Mouse (Mus musculus): ENCODE data around the gene Papolg.
A peak's percentile ranks its signal among the peaks of the same experiment; 100 is the strongest.
"Not testable (repeated sequence)": the region's sequence is repeated elsewhere in the genome, so short reads cannot be mapped to it uniquely, and the experiment has no call there.

The Papolg gene

DNA sequence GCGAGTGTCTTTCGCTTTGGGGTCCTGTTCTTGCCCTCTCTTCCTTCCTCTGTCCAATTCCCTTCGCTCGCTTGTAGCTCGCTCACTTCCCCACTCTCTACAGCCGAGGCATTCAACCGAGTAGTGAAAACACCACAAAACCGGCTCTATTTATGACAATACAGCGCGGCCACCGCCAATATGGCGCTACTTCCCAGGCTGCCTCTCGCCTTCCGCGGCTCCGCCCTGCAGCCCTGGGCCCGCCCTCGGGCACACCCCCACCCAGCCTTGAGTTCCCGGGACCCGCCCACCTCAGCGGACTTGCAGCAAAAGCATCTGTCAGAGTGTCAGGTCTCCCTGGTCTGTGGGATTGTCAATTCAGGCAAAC lies at the start of gene Papolg:
TSS of gene Papolg (minus strand) at position 194 of the 367 bp plus-strand sequence.
- DNase-seq: peak; percentile 82

DNA sequence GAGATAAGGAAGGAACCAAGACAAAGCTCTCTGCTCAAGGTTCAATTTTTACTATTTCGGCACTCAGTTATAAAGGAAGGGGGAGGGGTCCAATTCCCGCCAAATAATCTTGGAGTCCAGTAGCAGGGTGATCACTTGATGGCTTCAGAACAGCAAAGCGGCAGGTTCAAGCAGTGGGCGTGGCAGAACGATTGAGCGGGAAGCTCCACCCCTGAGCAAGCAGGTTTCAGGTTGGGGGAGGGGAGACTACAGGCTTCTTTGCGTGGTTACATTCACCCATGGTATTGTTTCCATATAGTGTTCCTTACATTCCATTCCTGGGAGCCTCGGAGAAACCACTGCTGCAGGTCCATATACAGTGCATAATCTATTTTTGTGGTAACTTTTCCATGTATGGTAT lies 33.1 kb upstream of the Papolg start:
- not testable (repeated sequence) for DNase-seq

DNA sequence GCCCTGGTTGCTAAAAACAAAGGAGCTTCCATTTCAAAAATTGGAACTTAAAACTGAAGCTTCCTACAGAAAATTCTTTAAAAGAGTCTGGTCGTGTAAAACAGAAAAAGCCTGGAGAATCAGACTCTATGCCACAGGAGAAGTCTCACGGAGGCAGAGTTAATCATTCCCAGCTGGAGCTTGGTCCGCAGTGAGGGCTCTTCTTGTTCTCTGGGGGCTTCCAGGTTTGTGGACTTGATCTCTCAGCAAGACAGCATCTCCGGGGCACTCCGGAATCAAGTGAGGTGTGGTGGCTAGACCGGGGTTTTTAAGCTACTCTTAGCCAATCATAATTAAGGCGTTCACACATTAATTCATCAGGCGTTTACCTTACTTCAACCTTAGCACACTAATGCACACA lies 32.6 kb upstream of the Papolg start:
- DNase-seq: no peak

DNA sequence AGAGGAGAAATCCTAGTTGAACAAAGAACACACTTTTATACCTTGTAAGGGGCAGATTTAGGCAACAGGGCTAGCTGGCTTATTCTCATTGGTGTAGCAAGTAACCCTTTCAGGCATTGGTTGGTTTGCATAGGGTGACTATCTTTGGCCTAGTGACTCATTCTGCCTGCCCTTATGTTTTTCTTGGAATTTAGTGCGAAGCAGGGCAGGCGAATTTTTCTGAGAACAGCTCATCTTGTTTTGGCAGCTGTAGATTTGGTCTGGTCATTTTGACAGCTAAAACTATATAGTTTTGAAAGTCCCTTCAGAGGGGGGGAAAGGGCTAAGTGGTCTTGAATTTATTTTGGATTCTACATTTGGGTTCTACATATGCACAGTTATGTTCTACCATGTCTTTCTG lies 18.8 kb upstream of the Papolg start:
- not testable (repeated sequence) for DNase-seq

DNA sequence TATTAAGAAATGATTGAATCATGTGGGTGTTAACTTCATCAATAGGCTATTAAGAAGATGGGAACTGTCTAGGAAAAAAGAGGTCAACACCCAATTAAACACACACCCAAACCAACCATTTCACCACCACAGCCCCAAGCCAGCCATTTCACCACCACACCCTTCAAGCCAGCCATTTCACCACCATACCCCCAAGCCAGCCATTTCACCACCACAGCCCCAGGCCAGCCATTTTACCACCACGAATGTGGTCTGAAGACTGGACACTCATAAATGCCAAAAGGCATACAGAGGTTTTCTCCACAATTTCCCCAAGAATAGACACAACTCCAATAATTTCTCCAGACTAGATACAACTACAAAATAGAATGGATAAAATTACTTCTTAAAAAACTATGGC lies 8.9 kb upstream of the Papolg start:
- no peak for DNase-seq

DNA sequence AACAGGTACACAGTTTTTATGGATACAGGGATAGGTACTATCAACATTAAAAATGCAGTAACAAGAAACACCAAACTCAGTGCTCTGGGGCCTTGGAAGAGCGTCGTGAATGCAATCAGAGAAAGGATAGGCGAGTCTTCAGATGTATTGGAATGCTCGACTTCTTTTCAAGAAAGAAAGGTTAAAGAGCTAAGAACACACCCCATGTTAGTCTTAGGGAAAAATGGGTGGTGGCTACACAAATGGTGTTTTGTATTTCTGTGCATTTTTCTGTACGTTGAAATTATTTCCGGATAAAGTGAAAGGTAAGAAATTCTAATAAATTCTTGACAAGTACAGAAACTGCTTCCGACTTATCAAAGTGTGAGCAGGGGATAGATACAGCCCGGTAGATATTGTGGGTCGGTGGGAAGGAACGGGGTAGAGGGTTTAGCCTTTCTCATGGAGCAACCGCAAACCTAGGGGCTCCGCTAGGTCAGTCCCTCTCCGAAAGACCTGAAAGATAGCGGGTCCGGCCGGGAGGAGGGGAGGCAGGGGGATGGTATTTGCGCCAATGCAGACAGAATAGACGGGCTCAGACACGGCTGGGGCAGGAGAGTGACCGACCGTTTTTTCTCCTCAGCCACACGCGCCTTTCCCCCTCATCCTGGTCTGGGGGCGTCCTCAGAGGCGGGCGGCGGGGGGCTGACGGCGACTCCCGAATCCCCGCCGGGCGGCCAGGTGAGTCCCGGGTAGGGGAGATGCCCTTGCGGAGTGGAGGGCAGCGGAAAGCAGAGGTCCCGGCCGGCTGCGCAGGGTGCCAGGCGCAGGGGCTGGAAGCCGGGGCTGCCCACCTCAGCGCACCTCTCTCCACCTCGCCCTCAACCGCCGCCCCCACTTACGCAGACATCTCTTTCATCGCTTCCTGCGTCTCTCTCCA lies 653 bp downstream of the Papolg start:
- no peak for DNase-seq

DNA sequence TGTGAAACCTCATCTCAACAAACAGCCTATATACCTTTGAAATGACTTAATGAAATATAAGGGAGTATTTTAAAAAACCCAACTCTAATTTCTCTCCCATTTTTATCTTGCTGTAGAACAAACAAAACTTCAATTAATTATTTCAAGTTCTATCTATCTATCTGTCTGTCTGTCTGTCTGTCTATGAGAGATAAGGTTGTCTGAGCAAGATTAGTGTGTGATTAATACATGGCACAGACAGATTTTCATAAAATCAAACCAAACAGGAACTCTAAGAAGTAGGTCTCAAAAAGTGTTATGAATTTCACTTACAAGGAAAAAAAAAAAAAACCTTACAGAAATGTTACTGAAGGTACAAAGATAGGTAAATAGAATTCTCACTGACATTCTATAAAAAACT lies 1.5 kb downstream of the Papolg start:
- DNase-seq: no peak

DNA sequence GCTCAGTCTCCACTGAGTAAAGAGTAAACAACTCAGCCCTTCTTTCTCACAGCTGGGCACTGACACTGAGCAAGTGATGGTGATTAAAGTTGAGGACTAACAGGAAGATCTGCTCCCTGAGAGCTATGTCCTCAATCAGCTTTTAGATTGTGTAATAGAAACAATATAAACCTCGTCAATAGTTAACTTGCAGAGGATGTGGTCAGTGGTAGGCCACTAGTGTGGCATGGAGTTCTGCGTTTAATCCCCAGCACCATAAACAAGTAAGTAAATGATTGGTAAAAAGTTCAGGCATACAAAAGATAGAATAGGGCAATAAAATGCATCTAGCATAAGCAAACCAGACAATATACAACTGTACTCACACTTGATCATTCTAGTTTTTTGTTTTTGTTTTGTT lies 30.7 kb downstream of the Papolg start:
- no peak for DNase-seq

DNA sequence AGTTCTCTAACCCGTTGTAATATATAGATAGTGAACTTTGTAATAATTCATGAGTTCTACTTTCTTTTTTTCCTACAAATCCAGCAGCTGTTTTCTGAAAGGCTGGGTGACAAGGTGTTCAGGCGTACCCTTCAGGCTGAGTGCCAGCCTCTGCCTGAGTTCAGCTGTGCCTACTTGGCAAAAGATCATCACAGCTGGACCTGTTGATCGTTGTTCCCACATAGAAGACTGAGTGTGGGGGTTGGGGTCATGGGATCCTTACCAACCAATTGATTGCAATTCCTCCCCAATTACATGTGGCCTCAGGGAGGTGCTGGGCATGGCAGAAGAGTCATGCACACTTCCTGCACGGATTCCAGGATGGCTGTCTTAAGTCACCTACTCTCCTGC lies 38.3 kb downstream of the Papolg start:
- DNase-seq: no peak

DNA sequence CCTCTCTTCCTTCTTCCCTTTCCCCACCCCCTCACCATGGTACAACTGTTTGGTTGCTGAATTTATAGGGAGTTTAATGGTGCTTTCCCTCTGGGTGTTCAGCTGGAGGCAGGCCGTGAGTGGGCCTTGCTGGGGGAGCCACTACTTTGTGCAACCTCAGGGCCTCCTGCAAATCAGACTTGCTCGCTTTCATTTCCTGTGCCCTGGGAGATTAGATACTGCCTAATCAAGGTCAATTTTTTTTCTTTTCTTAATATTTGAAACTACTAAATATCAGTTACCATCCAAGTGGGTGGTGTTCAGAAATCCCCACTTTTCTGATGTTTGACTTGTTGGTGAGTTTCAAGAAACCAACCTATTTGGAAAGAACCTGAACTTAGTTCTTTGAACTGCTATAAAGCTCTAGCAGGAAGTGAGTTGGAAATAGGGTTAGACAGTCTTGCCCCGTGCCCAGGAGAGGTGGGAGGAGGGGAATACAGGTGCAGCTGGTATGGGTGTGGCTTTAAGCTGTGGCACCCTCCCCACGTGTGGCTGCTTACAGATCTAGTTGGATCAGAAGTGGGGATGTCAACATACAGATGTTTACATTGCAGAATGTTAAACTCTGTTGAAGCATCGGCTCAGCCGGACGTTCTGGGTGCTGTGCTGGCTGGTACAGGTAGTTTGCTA lies 38.9 kb downstream of the Papolg start:
- no peak for DNase-seq

DNA sequence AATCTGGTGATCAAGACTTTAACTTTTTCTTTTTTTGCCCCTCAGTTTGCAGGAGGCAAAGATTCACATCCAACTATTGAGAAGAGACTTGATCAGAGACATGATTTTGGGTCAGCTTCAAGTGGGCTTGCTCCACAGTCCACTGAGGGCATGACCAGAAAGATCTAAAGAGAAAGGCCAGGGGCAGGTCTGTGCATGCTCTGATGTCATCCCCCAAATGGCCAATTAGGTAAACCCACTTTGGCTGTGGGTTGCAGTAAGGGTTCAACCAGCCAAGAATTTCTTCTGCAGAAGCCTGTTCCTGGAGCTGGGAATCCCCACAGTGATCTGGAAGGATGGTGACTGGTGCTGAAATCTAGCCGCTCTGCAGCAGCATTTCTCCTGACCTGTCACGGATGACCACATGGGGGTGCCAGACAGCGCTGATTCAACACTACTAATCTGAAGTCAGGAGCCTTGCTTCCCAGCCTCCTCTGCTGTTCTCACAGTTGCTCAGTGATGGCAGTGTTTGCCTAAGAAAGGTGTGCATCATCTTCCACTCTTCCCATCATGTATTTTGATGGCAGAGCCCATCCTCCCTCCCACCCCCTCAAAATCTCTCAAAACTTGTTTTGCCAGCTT lies 39.8 kb downstream of the Papolg start:
- peak; percentile 63 for DNase-seq

DNA sequence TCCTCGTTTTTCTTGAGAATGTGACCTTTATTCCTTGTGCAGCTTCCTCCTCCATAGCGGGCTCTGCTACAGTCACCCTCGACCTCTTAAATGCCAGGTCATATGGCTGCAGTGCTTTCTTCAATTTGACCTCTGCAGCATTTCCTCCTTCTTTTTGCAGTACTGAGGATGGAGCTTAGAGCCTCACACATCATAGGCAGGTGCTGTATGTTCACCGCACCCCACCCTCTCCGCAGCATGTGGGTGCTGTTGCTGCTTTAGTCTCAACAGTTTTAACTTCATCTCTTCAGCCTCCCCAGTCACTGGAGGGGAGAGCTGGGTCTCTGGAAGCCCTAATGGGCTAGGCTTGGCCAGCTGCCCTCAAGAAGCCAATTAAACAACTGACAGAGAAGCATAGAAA lies 41.7 kb downstream of the Papolg start:
- no peak for DNase-seq

DNA sequence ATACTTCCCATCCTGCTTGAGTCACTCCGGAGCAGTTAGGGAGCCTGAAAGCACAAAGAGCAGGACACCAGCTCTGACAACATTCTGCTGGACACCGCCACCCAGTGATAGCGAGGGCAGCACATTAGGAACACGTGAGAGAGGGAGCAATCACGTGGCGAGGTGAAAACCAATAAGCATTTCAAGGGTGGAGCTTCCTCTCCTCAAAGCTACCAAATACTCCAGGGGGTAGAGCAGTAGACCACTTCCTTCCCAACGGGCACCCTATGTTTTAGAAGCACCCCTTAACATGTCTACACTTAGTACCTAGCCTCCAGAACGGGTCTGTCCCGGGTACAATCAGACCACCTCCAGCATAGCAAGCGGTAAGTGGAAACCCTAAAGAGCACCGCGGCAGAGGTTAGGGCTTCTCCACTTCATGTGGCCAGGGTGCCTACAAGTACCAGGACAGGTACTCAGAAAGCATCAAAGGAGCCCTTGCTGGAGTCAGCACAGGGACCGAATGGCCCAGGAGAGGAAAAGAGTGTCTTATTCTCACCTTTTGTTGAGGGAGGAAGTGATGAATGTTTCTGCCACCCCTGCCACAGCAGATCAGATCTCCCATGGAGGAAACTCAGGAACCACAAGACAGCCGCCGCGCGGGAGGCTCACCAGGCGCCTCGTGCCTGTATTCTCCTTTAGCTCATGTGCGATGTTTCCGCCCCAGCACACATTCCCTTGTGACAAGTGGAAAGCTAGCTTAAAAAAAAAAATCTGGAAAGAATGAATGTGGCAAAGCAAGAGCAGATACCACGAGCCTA lies 48.8 kb downstream of the Papolg start:
- no peak for DNase-seq

DNA sequence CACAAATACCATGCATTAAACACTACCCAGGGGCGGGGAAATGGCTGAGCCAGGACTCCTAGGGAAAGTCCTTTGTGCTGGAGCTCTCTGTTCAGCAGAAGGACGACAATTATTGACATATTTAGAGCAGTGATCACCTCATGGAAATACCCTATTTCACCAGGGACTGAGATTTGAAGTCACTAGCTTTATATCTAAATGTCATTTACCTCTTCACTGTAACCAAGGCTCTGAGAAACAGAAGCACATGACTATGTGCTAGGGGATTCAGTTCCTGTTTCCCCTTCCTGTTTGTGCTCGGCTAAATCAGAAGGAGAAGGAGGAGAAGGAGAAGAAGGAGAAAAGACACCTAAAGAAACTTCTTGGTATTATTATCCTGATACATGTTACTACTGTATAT lies 71.8 kb downstream of the Papolg start:
- no peak for DNase-seq

DNA sequence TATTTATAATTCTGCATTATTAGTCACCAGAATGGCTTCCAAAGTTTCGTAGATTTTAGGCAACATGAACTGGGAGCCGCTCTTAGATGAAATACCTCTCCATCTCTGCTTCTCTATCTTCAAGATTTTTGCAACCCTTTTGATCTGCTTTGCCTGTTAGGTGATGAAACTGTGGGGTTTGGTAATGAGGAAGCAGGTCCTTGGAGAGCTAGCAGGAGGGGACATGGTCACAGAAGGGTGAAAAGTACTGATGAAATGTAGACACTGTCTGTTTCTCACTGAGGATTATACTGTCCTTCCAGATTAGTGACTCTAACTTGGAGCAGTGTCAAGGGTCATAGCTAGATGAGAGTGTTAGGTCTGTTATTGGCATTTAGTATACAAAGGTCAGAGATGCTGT lies 73.4 kb downstream of the Papolg start:
- no peak for DNase-seq

DNA sequence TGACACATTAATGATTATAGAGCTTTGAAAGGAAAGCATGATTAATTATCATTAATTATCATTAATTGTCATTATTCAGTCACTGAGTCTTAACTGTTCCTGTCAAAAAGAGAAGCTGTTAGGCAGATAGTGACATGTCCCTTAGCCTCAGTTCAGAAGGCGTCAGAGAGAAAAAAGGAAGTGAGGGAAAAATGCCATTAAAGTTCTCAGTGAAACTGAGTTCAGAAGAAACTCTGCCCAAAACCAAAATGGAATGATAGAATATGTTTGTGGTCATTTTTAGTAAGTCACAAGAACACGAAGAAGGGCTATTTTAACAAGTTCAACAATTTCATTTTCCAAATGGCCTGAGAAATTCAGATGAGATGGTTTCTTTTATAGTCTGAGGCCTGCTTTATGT lies 74.1 kb downstream of the Papolg start:
- DNase-seq: no peak

DNA sequence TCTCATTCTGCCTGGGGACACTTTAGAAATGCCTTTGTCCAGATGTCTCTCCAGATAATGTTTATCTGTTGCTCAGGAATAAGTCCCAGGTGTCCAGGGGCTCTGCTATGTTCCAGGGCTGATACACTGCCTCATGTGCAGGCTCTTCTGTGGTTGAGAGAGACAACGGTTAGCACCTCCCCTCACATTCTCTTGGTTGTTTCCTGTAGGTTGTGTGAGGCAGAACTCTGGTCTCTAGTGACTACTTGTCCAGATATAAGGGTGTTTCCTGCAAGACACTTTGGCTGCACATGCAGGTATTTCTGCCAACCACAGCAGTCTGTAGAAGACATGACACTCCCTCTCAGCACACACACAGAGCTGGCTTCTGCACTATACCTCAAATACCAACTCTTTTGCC lies 76.3 kb downstream of the Papolg start:
- no peak for DNase-seq

Data from right cerebral cortex, postnatal 4 days (tissue).